Mouse (Mus musculus) ES-E14 (cell line): ENCODE data around the gene Ywhaq. TPM values are rescaled to one million over a fixed set of nuclear protein-coding genes. Genes with fewer than 3 reads are reported as not detected.

Source experiments
- DNase-seq: peaks from one replicate; pipeline ENCODE4 v3.0.0-alpha.2; 2013; ENCODE audit warnings: low read depth, low spot score
- H3K27ac ChIP-seq: 2 replicates; pipeline ENCODE4 v1.5.1; 2012; ENCODE audit warnings: low read depth, mild to moderate bottlenecking, low read length, moderate library complexity, mixed read lengths; ENCODE audit not compliant: poor library complexity, insufficient read depth, severe bottlenecking
- H3K36me3 ChIP-seq: 2 replicates; pipeline ENCODE4 v1.6.1; 2012; ENCODE audit warnings: mild to moderate bottlenecking, low read length, moderate library complexity, mixed read lengths; ENCODE audit not compliant: control insufficient read depth, poor library complexity, insufficient read depth, severe bottlenecking
- H3K4me1 ChIP-seq, 2 experiments: fragments of 150-350 bp in 1 of 2; sonication (generic) in 1 of 2; 2 replicates each; pipeline ENCODE4 v1.6.1; 2012; ENCODE audit warnings: low read length in 2 of 2, mild to moderate bottlenecking in 1 of 2, mixed read lengths in 1 of 2; ENCODE audit not compliant: control insufficient read depth in 2 of 2, insufficient read depth in 2 of 2, poor library complexity in 1 of 2
- H3K4me3 ChIP-seq, 2 experiments: fragments of 150-350 bp in 1 of 2; sonication (generic) in 1 of 2; 2 replicates each; pipeline ENCODE4 v1.5.1; 2012; ENCODE audit warnings: low read length in 2 of 2, low read depth in 1 of 2, mild to moderate bottlenecking in 1 of 2, mixed read lengths in 1 of 2; ENCODE audit not compliant: insufficient read depth in 1 of 2, poor library complexity in 1 of 2, severe bottlenecking in 1 of 2
- H3K9ac ChIP-seq: 2 replicates; pipeline ENCODE4 v1.6.1; 2012; ENCODE audit warnings: low read depth, mild to moderate bottlenecking, low read length, mixed read lengths; ENCODE audit not compliant: poor library complexity, insufficient read depth, severe bottlenecking
- H3K9me3 ChIP-seq: fragments of 150-350 bp; sonication (generic); 2 replicates; pipeline ENCODE4 v1.6.1; 2012; ENCODE audit warnings: low read depth, mild to moderate bottlenecking, low read length; ENCODE audit not compliant: control insufficient read depth, insufficient read depth
- CHD2 ChIP-seq: IDR thresholded peaks from 2 replicates; pipeline ENCODE4 v1.6.1; 2014; ENCODE audit warnings: mild to moderate bottlenecking, low read depth, low read length, inconsistent platforms
- HCFC1 ChIP-seq: IDR thresholded peaks from 2 replicates; pipeline ENCODE4 v1.6.1; 2012; ENCODE audit warnings: low read length, inconsistent platforms, borderline replicate concordance; ENCODE audit not compliant: insufficient read depth
- MAFK ChIP-seq: IDR thresholded peaks from 2 replicates; pipeline ENCODE4 v1.6.1; 2014; ENCODE audit warnings: mild to moderate bottlenecking, low read depth, low read length, inconsistent platforms; ENCODE audit not compliant: insufficient read depth
- ZC3H11A ChIP-seq: IDR thresholded peaks from 2 replicates; pipeline ENCODE4 v1.6.1; 2012; ENCODE audit warnings: low read depth, mild to moderate bottlenecking, inconsistent platforms, low read length, borderline replicate concordance
- ZNF384 ChIP-seq: IDR thresholded peaks from 2 replicates; pipeline ENCODE4 v1.6.1; 2012; ENCODE audit warnings: low read depth, low read length, inconsistent platforms
- in situ Hi-C, 2 experiments: fragments of 600-800 bp; cut with MboI; formaldehyde crosslinking; loops; one replicate each; pipeline ENCODE4 v1.15.1; 2025; ENCODE audit warnings: low sequenced_read_pairs in 2 of 2, inconsistent platforms in 1 of 2; ENCODE audit not compliant: unreplicated experiment in 2 of 2
- total RNA-seq: library from RNA; depleted of rRNA; stranded (reverse); fragments of 300-350 nt; gene quantifications from 2 replicates; pipeline ENCODE4 v1.2.3, GENCODE M21; 2012

The Ywhaq gene
- total RNA-seq, 1 experiment = 596 TPM

DNA sequence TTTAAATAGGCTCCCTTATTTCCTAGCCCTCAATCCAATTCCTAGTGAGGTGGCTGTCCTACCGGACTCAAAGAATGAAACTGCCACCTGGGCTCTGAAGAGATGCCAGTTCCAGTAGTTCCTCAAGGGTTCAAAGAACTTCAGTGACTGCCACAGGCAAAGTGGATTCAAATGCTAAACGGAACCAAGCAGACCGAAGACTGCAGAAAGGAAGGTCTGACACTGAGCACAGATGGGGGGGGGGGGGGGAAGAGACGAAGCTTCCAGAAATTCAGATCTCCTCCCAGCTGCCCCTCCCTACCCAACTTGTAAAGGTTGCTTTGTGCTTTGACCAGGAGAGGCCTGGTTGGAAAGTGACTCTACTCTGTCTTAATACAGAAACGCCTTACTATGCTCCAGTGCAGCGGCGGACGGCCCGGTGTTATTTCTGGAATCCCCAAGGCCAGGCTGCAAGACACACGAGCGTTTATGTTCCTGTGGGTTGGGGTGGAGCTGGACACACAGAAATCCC lies 1.2 kb upstream of the Ywhaq start:
- Histone ChIP-seq H3K4me3 (peak overlapping the region; percentile 52 to 73), H3K36me3 (peaks cover 4% of the 10 kb centered on the region; the same call in 1 of the 2 replicates), H3K4me1 (peaks cover 10 to 12% of the 10 kb centered on the region in 2 experiments), H3K9me3 (no peaks in the 10 kb centered on the region), H3K27ac (peak overlapping the region; percentile 96), H3K9ac (peak overlapping the region; percentile 60; the same call in 1 of the 2 replicates)
- DNase-seq = no peak
- in situ Hi-C loops = no loop called here
- no peak for TF ChIP-seq MAFK
- TF ChIP-seq ZC3H11A = no peak
- no peak for TF ChIP-seq CHD2
- no peak for TF ChIP-seq ZNF384
- no peak for TF ChIP-seq HCFC1

- H3K27ac ChIP-seq = peak overlapping the region; percentile 96
- no peak for DNase-seq
These were observed 646 bp upstream of the Ywhaq start for GRCm38 (mm10) chr12:21418083-21418482.

GRCm38 (mm10) chr12:21416506-21416905 lies 931 bp downstream of the Ywhaq start:
- no peaks in the 10 kb centered on the region for H3K9me3 ChIP-seq
- H3K36me3 ChIP-seq = peaks cover 14% of the 10 kb centered on the region
- DNase-seq = no peak
- H3K4me1 ChIP-seq = peaks cover 7 to 9% of the 10 kb centered on the region in 2 experiments
- H3K9ac ChIP-seq = peak overlapping the region; percentile 83
- peak overlapping the region; percentile 27; the same call in 1 of the 2 replicates for H3K27ac ChIP-seq
- peak overlapping the region; percentile 76 to 94 for H3K4me3 ChIP-seq
- in situ Hi-C loops = no loop called here
- TF ChIP-seq MAFK (no peak), CHD2 (no peak), ZC3H11A (no peak), ZNF384 (no peak), HCFC1 (no peak)

More at GRCm38 (mm10) chr12:21418083-21418482, 646 bp upstream of the Ywhaq start:
- Histone ChIP-seq H3K4me1 (peaks cover 10 to 12% of the 10 kb centered on the region in 2 experiments), H3K4me3 (peak overlapping the region; percentile 52 to 73), H3K9ac (peak overlapping the region; percentile 60), H3K9me3 (no peaks in the 10 kb centered on the region), H3K36me3 (peaks cover 4% of the 10 kb centered on the region; the same call in 1 of the 2 replicates)
- in situ Hi-C loops = no loop called here
- TF ChIP-seq ZC3H11A = no peak
- no peak for TF ChIP-seq MAFK

DNA sequence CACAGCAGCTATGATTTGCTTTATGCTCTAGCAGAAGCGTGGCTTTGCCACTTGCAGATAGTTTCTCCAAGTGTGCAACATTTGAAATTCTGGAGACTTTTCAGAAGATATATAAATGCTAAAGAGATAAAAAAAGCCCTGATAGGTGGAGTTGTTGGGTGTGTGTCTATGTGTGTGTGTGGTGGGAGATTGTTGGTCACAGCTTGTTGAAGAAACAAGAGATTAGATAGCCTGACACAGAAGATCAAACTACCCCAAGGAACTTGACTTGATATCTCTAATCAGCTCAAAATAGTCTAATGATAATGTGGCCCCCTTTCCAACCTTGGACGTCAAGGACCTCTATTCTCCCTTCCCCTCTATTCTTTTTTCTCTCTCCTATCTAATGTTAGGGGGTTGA lies 6.8 kb downstream of the Ywhaq start:
- no peak overlapping the region for H3K4me3 ChIP-seq
- H3K9ac ChIP-seq = no peak overlapping the region
- DNase-seq = no peak
- H3K27ac ChIP-seq = no peak overlapping the region
- in situ Hi-C loops = no loop called here
- H3K9me3 ChIP-seq = no peaks in the 10 kb centered on the region
- H3K36me3 ChIP-seq = peaks cover 28% of the 10 kb centered on the region
- H3K4me1 ChIP-seq = peaks cover 0 to 2% of the 10 kb centered on the region in 2 experiments; a peak in 1 of 4 replicates
- TF ChIP-seq MAFK = no peak
- no peak for TF ChIP-seq CHD2
- TF ChIP-seq HCFC1 = no peak
- no peak for TF ChIP-seq ZC3H11A
- no peak for TF ChIP-seq ZNF384
